Mouse (Mus musculus): Measurements from ENCODE around the gene Spock1.

The Spock1 gene

DNA sequence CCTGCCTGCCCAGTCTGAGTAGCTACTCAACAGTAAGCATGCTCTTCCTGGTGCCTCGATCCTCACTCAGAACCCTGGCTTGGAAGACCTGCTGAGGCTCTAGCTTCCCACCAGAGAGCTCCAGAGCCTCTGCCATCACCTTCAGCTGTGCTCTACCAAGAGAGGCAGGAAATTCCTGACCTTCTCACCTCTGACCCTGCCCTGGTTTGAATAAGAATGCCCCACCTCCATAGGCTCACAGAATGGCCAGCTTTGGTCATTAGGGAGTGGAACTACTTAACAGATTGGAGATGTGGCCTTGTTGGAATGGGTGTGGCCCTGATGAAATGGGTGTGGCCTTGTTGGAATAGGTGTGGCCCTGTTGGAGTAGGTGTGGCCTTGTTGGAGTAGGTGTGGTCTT lies 174.6 kb downstream of the Spock1 start:
- DNase-seq (ENCODE audit: low read depth, low spot score) = no peak

DNA sequence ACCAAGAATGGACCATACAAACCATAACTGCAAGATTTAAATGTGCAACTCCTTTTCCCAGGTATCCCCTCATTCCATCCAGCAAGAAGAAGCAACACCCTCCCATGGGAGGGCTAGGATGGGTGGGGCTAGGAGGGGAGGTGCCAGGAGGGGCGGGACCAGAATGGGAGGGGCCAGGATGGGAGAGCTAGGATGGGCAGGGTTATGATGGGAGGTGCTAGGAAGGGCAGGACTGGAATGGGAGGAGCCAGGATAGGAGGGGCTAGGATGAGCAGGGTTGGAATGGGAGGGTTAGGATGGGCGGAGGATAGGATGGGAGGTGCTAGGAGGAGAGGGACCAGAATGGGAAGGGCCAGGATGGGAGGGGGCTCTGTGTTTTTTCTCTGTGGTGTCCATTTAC lies 175.9 kb downstream of the Spock1 start:
- DNase-seq (ENCODE audit: low read depth, low spot score) = no peak

DNA sequence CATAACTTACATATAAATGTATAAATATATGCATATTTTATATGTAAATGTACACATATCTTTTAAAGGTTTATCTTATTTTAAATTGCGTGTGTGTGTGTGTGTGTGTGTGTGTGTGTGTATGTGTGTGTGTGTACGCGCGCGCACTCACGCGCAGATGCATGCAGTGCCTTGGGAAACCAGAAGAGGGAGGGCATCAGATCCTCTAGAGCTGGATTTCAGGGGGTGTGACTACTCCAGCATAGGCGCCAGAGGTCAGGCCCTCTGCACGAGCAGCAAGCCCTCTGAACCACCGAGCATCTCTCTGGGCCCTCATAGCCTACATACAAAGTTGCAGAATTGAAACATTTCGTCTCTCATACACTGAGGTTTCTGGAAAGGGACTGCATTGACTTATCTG lies 180.4 kb downstream of the Spock1 start:
- DNase-seq (ENCODE audit: low read depth, low spot score) = no peak

DNA sequence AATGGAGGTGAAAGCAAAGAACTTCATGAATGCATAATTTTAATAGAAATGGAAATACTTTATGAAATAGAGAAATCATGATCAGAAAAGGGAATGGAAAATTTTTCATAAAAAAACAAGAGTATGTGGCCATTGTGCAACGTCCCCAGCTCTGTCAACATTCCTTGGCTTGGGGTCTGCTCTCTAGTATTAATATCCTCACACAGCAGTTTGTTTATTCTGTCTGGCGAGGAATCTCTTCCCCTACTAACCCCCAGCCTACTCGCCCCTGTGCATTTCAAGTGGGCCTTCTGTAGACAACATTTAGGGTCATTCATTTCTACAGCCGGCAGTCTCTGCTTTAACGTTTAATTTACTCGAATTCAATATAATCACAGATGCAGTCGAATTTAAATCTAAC lies 181.5 kb downstream of the Spock1 start:
- DNase-seq (ENCODE audit: low read depth, low spot score) = no peak

DNA sequence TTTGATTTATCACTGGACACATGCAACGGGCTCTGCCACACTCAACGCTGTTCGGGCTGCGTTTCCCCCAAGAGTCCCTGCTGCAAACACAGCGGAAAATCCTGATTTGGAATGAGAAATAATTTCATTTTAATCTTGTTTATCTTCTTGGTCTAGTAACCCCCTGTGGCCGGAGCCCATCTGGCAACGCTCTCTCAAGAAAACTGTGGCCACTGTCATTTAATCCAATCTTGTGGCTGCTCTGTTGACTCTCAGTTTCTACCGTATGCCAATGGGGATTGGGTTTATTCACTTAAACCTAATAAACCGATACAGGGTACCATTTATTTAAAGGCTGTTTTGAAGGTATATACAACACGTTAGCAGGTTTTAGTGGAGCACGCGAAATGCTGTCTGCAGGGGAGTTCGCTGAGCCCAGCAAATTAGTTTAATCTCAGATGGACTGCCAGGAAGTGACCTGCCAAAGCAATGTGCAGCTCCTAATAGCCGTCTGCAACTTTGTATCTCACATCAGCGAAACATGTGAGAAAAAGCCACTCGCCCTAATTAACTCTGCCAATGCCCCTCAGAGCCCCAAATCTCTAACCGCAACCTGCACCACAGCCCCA lies 185.7 kb downstream of the Spock1 start:
- peak; percentile 47 for DNase-seq (ENCODE audit: low read depth, low spot score)

DNA sequence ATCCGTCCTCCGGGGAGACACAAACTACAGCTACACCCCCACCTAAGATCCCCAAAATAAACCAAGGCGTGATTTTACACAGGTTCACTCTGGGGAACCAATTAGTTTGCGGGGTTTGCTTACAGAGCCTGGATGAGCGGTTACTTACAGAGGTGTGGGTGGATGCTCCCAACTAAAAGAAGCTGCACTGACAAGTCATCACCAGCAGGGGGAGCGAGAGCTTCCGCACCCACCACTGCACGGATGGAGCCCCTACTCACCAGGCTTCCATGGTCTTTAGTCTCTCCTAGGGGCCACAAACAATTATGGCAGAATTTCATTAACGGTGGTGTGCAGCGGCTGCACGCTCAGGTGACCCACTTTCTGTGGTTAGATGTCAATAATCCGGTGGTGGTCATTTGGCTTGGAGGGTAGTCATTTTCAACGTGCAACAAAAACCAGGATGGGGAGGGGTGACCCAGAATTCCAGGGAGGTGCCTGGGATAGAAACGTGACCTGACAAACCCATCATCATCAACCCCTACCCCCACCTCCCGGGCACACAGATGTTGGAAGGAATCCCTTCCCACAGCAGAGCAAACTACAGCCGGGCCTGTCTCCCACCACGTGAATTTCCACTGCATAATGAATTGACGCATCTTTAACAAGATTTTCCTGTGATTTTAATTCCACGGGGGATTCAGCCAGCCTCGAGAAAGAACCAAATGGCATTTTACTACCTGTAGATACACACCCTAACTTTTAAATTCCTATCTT lies 186.4 kb downstream of the Spock1 start:
- peak; percentile 68 for DNase-seq (ENCODE audit: low read depth, low spot score)

DNA sequence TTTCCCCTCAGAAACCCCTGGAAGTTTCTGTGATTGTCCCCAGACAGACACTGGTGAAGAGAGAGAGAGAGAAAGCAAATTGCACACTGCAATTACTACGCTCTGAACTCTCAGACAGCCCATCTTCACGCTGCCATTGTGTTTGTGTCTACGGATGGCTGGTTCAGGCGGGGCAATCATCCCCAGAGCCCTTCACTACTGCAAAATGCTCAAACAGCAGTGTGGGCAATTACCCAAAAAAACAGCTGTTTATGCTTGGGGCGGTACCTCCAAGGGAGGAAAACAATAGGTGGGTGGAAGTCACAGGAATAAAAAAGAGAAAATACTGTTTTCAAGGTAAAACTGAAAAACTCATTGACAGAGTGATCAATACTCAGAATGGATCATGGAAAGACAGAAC lies 190.0 kb downstream of the Spock1 start:
- peak; percentile 45 for DNase-seq (ENCODE audit: low read depth, low spot score)

DNA sequence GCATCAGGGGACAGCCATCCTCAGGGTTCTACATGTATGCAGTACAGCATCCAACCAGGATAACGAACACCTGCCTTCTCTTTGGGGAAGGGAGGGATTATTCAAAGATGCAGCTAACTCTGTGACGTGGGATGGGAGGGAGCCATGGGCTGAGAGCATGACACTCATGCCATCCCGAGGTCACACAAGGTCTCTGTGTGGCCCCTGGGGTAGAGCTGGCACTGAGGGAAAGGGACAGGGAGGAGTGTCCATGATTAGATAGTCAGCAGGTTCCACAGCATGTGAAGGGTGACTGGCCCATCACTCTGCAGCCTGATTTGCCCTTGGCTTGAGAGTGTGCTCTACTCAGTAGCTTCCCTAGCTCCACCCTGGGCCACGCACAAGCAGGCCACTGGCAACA lies 195.2 kb downstream of the Spock1 start:
- DNase-seq (ENCODE audit: low read depth, low spot score) = no peak

DNA sequence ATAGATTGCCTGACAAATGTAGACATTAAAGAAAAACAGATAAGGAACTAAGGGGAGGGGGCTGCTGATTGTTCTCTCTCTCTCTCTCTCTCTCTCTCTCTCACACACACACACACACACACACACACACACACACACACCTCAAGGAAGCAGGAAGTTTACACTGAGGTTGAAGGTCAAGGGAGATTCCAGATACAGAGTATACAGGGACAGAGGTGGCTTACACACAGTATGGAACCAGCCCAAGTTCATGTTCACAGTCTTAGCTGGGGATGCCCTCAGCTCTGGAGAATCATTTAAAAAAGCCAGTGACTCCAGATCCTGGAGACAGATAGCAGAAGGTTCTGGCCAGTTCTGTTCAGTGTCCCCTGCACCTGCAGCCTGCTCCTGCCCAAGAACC lies 199.7 kb downstream of the Spock1 start:
- no peak for DNase-seq (ENCODE audit: low read depth, low spot score)

DNA sequence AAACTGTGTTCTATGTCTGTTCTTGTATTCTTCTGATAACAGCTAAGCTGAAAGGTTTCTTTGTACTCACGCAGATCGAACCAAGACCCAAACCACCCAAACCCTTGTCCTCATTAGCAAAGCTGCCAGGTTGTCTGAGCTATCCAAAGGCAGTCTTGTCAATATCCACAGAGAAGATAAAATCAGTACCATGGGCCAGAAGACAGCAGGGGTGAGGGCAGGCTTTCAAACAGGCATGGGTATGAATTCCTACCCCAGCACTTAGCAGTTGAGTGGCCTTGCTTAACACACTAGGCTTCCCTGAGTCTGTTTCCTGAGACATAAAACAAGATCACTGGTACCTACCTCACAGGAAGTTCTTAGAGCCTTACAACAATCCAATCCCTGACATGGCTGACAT lies 205.2 kb downstream of the Spock1 start:
- DNase-seq (ENCODE audit: low read depth, low spot score) = no peak

DNA sequence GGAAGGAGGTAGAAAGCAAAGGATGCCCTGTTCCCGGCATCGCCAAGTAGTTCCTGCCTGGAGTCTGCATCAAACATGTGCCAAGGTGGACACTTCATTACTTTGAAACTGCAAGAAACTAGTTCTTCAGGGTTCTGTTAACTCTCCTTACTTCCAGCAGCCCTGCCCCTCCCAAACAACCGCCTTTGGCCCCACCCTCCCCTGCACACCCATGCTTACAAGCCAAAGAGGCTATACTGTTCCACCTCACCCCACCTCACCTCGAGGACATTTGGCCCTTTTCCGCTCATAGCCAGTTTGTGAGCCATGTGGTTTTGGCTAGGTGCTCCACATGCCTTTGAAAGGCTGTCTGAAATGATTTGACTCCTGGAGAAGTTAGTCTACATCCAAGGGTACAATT lies 211.4 kb downstream of the Spock1 start:
- no peak for DNase-seq (ENCODE audit: low read depth, low spot score)

DNA sequence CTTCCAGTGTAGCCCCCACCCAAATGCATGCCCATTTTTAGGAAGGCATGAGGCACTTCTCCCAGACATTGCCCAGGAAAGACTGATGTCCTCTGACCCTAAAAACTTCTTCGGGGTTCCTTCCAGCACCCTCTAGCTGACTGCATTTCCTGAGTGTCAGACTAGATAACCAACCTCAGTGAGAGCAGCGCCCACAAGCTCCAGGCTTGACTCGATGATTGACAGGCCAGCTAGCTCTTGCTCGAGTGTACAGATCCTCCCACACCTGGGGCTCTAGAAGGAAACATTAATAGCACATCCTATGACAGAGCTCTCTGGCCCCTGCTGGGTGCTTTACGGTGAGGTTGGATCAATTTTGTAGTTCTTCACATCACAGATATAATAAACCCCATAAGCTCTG lies 219.2 kb downstream of the Spock1 start:
- peak; percentile 58 for DNase-seq (ENCODE audit: low read depth, low spot score)

DNA sequence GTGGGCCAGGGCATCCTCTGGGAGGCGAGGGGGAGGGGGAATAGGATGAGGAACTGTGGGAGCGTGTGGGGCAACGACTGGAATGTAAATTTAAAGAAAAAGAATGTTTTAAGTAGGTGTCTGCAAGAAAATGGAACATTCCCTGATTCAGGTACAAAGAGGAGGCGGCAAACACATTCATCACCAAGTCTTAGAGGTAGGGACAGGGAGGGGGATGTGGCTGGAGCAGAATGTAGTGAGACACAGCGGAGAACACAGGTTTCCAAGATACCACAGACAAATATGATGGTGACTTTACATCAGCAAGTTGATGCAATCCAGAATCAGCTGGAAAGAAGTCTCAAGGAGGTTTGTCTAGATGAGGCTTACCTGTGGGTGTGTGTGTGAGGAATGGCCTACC lies 221.7 kb downstream of the Spock1 start:
- DNase-seq (ENCODE audit: low read depth, low spot score) = peak; percentile 73

DNA sequence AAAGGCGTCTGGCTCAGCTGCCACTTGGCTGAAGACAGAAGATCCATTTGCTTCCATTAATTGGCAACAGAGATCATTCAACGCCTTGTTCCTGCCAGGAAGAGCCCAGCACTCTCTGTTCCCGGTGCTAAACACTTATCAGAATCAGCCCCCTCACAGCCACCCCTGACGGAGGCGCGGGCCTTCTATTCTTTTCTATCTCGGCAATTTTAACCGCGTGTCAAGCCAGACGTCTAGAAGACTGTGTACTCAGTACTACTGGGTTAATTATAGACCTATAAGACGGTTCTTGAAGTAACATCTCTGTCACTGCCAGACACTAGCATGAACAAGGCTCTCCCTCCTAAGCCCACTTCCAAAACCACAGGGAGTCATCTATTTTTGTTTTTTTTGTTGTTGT lies 222.9 kb downstream of the Spock1 start:
- peak; percentile 78 for DNase-seq (ENCODE audit: low read depth, low spot score)

DNA sequence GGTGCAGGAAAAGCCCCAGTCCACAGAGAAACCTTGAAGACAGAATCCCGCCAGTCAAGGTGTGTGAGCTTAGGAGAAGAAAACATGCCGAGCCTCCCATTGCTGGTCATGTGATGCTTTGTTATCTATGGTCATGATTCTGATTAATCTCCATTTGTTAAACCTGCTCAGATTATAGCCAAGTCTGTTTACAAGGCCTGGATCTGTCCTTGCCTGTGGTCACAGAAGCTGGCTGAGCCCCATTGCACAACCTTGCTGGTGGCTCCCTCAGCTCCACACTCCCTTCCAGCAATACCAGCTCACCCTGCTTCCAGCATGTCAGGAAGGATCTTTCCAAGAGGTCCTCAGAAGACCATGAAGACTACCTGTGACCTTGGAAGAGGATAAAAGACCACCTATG lies 228.5 kb downstream of the Spock1 start:
- no peak for DNase-seq (ENCODE audit: low read depth, low spot score)

DNA sequence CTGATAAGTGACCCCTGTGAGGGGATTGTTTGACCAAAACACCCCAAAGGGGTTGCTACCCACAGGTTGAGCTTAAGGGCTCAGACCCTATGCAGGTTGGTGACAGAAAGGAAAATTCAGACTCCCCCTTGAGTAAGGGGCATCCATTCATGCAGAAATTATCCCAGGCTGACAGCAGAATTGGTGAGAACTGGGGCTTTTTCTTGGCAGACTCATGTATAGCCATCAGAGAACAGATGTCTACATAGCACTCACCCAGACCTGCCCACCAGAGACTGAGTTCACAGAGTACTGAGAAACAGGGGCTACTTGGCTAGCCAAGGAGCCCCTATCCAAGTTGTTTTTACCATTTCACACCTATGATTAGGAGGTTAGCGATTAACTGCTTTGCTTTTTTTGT lies 231.3 kb downstream of the Spock1 start:
- DNase-seq (ENCODE audit: low read depth, low spot score) = no peak

DNA sequence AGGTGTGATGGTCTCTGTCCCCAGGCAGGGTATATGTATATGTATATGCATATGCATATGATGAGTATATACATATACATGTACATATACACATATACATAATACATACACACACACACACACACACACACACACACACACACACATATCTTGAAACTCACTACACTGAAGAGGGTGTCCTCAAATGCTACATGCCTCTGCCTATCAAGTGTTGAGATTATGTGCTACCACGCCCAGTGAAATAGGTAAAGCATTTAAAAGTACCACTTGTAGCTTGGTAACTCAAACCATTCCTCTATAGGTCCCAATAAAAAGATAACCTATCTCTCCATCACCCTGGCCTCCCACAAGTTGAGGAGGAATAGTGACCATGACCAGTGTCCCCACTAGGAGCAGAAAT lies 234.7 kb downstream of the Spock1 start:
- no peak for DNase-seq (ENCODE audit: low read depth, low spot score)

DNA sequence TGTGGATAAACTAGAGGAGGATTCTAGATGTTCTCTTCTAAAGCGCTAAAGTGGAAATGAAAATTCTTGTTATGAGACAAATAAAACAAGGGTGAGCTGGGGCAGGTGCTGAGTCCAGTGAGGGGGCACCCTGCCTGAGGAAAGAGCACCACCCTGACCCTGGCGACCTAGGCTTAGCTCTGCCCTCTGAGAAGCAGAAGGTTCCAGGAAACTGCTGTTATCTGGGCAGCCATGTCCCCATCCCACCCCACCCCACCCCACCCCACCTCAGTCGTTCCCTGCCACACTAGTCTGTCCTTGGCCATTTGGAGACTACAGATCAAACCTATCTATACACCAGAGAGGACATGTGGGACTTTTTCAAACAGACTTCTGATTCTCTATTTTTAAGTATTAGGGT lies 235.4 kb downstream of the Spock1 start:
- DNase-seq (ENCODE audit: low read depth, low spot score) = no peak

DNA sequence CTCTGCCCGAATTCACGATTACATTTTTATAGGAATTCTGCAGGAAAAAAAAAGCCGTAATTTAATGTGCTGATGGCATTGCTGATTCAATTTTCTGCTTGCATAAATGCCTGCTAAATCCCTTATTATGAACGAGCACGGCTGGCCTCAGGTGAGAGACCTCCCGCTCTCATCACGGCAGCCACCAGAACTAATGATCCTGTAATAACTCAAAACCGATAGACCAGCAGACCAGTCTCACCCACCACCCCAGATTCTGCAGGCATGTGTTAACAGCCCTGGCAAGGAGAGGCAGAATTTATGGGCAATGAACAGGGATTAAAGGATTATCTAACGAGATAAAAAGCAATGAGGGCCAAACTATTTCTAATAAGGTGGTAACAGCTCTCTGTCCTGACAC lies 236.2 kb downstream of the Spock1 start:
- DNase-seq (ENCODE audit: low read depth, low spot score) = no peak

DNA sequence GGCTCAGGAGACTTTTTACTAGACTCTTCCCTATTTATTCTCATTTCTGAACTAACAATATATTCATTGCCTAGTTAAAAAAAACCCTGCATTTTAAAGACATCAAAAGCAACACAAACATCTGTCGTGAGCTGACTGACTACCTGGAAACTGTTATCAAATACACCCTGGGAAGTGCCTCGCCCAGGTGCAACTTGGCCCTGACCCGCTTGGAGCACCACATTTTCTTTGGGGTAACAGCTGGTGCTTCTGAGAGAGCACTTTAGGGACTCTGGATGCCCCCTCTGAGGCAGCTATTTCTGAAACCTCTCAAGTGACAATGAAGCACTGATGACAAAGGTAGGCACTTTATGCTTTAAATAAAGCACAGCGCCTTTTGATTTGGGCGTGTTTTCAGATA lies 236.8 kb downstream of the Spock1 start:
- DNase-seq (ENCODE audit: low read depth, low spot score) = no peak

DNA sequence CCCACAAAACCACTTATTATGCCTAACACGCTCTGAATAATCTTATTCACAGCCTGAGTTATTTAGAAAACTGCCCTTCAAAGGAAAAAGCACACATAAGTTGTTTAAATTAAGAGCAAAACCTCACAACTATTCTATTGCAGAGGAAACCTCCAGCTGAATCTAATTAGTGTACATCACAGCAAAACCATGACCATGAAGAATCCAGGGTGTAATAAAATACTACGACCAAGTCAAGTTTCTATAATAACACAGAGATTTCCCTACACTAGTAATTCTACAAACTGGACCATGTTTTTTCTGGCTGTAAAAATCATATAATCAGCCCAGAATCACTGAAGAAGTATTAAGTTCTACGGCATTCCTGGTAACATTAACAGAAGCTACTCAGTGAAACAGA lies 240.5 kb downstream of the Spock1 start:
- DNase-seq (ENCODE audit: low read depth, low spot score) = no peak

DNA sequence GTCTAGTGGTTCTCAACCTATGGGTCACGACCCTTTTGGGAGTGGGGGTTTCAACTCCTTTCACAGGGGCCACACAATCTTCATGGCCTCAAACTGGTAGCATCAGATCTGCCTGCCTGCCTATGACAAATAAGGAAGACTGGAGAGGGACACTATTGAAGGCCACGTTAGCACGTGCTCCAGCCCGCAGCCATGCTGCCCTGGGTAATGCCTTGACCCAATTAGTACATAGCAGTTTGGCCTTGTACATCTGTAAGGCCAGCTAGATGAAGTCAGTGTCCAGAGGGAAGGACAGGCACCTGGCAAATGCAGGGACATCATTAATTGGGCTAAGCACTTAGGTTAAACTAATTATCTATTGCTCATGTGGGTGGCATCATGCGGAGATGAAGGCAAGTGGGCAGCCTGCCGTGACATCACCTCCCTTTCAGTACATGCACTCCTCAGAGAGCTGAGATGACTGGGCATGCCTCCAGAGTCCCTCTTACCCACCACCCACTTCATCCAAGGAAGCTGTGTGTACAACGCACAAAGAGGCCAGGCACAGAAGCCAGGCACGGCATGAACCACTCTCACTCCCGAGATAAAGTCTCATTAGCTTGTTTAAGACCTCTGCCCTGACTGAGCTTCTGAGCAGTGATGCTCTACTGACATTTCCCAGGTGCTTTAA lies 241.8 kb downstream of the Spock1 start:
- peak; percentile 74 for DNase-seq (ENCODE audit: low read depth, low spot score)

DNA sequence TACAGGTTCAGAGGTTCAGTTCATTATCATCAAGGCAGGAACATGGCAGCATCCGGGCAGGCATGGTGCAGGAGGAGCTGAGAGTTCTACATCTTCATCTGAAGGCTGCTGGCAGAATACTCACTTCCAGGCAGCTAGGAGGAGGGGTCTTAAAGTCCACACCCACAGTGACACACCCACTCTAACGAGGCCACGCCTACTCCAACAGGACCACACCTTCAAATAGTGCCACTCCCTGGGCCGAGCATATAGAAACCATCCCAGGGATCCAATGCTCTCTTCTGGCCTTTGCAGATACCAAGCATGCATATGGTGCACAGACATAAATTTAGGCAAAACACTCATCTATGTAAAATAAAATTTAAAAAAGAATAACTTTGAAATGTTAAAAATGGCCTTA lies 245.6 kb downstream of the Spock1 start:
- DNase-seq (ENCODE audit: low read depth, low spot score) = no peak
